Comparison of ENCODE assay signal across 10 mouse cellular contexts in genomic region chr7:73334883-73335282, GRCm38 (mm10). TPM values are rescaled to one million over a fixed set of nuclear protein-coding genes. Genes with fewer than 3 reads are reported as not detected.
A peak's percentile ranks its signal among the peaks of the same experiment; 100 is the strongest.
DNase-seq lines count a peak whose midpoint lies in the region; ATAC-seq and TF ChIP-seq lines count a peak whose summit lies in the region.
"Had no signal": no experiment of that assay in that cellular context is flagged by ENCODE, and none has a peak within 500 bp of the region (broad histone marks: within the 10 kb centered on the region; RNA-seq: fewer than 3 reads in every experiment).

No protein-coding gene starts in this region.

- intact Hi-C loops in gastrocnemius, adult 2 months (cut with DNase I): no loop called here

- WGBS in forebrain, embryonic 15.5 days: 39% methylated on average over 7 of the region's 7 CpGs
- 73% methylated on average over 7 of the region's 7 CpGs for WGBS in forebrain, embryonic 12.5 days
- WGBS in hindbrain, embryonic 16.5 days: 41% methylated on average over 7 of the region's 7 CpGs

- TF ChIP-seq CTCF in gastrocnemius, adult 2 months (IDR thresholded peaks at IDR 0.05): no peak

- H3K27me3 ChIP-seq in forebrain, embryonic 15.5 days: no peaks in the 10 kb centered on the region
- peaks cover 3% of the 10 kb centered on the region; the same call in 1 of the 2 replicates for H3K27me3 ChIP-seq in forebrain, embryonic 12.5 days
- no peaks in the 10 kb centered on the region for H3K27me3 ChIP-seq in hindbrain, embryonic 16.5 days (replicated peaks; ENCODE audit: control insufficient read depth, insufficient read depth, low read length)

- peaks cover 31% of the 10 kb centered on the region for H3K4me1 ChIP-seq in forebrain, embryonic 15.5 days
- peaks cover 20% of the 10 kb centered on the region for H3K4me1 ChIP-seq in forebrain, embryonic 12.5 days
- H3K4me1 ChIP-seq in hindbrain, embryonic 16.5 days (ENCODE audit: control insufficient read depth, insufficient read depth, low read depth, low read length): peaks cover 19% of the 10 kb centered on the region

- no peaks in the 10 kb centered on the region for H3K9me3 ChIP-seq in forebrain, embryonic 15.5 days
- no peaks in the 10 kb centered on the region for H3K9me3 ChIP-seq in forebrain, embryonic 12.5 days
- H3K9me3 ChIP-seq in hindbrain, embryonic 16.5 days (ENCODE audit: control insufficient read depth, low read length): no peaks in the 10 kb centered on the region

- H3K4me2 ChIP-seq in forebrain, embryonic 15.5 days (replicated peaks): no peak overlapping the region
- no peak overlapping the region for H3K4me2 ChIP-seq in forebrain, embryonic 12.5 days
- no peak overlapping the region for H3K4me2 ChIP-seq in hindbrain, embryonic 16.5 days (ENCODE audit: low read length)

- ATAC-seq in forebrain, embryonic 15.5 days (replicated peaks): 0 out of 2 replicates have a peak, but pooled peaks have one; percentile 18
- ATAC-seq in forebrain, embryonic 12.5 days (ENCODE audit: low FRiP score): no peak
- peak; percentile 25; the same call in 1 of the 2 replicates for ATAC-seq in hindbrain, embryonic 16.5 days

- no peaks in the 10 kb centered on the region for H3K36me3 ChIP-seq in forebrain, embryonic 15.5 days
- H3K36me3 ChIP-seq in forebrain, embryonic 12.5 days (replicated peaks): no peaks in the 10 kb centered on the region
- H3K36me3 ChIP-seq in hindbrain, embryonic 16.5 days (ENCODE audit: control insufficient read depth, insufficient read depth, low read length): no peaks in the 10 kb centered on the region

- no peak overlapping the region for H3K9ac ChIP-seq in forebrain, embryonic 15.5 days (replicated peaks)
- no peak overlapping the region for H3K9ac ChIP-seq in forebrain, embryonic 12.5 days
- H3K9ac ChIP-seq in hindbrain, embryonic 16.5 days (ENCODE audit: low read depth, low read length): no peak overlapping the region

- peak; percentile 37 for DNase-seq in NIH3T3 (ENCODE audit: low read depth)
- DNase-seq in gastrocnemius, adult 2 months: peak; percentile 79
- no peak for DNase-seq in Muller cell, postnatal 12 days (ENCODE audit: inconsistent ontology term)
- no peak for DNase-seq in ovary, postnatal 36 days (ENCODE audit: low spot score)
- DNase-seq in layer of hippocampus, adult 8-10 months (ENCODE audit: low spot score in 2 of 2): no peak
- DNase-seq: thymus, postnatal 36 days had no signal

- no peak overlapping the region for H3K27ac ChIP-seq in forebrain, embryonic 15.5 days (replicated peaks)
- H3K27ac ChIP-seq in forebrain, embryonic 12.5 days: no peak overlapping the region
- H3K27ac ChIP-seq in gastrocnemius, adult 2 months: peak overlapping the region; percentile 66
- 0 out of 2 replicates have a peak overlapping the region, but pooled peaks have one; percentile 31 for H3K27ac ChIP-seq in hindbrain, embryonic 16.5 days (ENCODE audit: low read depth, low read length)
- H3K27ac ChIP-seq: left cerebral cortex, adult 2 months had no signal

- no peak overlapping the region for H3K4me3 ChIP-seq in forebrain, embryonic 15.5 days
- no peak overlapping the region for H3K4me3 ChIP-seq in forebrain, embryonic 12.5 days (replicated peaks)
- H3K4me3 ChIP-seq in gastrocnemius, adult 2 months: no peak overlapping the region
- no peak overlapping the region for H3K4me3 ChIP-seq in hindbrain, embryonic 16.5 days (ENCODE audit: low read length)
- H3K4me3 ChIP-seq: left cerebral cortex, adult 2 months had no signal

RNA-seq across cellular contexts. Expression of gene Rgma, which starts 40.4 kb away (rescaled TPM):
- 20.3 and 25.2 TPM in 2 replicates for polyA plus RNA-seq in forebrain, embryonic 15.5 days (2015; fragmentation: Nextera tagmentation; extraction: Ambion mirVana)
- 37.3 and 42.3 TPM in 2 replicates for polyA plus RNA-seq in forebrain, embryonic 12.5 days (2016; fragmentation: Nextera tagmentation; extraction: Ambion mirVana)
- 10 to 100 TPM; 46.1 to 52.4 TPM for total RNA-seq in gastrocnemius, adult 2 months (2021)
- 30.9 and 39.8 TPM in 2 replicates for polyA plus RNA-seq in hindbrain, embryonic 16.5 days (2015; fragmentation: Nextera tagmentation; extraction: Ambion mirVana)
- total RNA-seq in layer of hippocampus, adult 8-10 months (2022): 10 to 100 TPM; 49.5 to 64.5 (median 55.7) TPM

Comparison
In these comparisons a context has a peak if more than half of its experiments do, and no peak if none do; other contexts are left out.
1. H3K27ac ChIP-seq: peak in gastrocnemius, adult 2 months (single experiment) and hindbrain, embryonic 16.5 days (single experiment); none in forebrain, embryonic 15.5 days (single experiment) and forebrain, embryonic 12.5 days (single experiment).
2. DNase-seq: peak in NIH3T3 (single experiment) and gastrocnemius, adult 2 months (single experiment); none in Muller cell, postnatal 12 days (single experiment), ovary, postnatal 36 days (single experiment) and layer of hippocampus, adult 8-10 months (0 of 2).